Mouse (Mus musculus) heart, postnatal 0 days (tissue): Measurements from ENCODE around the gene Zkscan8. TPM values are rescaled to one million over a fixed set of nuclear protein-coding genes. Genes with fewer than 3 reads are reported as not detected.
"Not testable (repeated sequence)": the region's sequence is repeated elsewhere in the genome, so short reads cannot be mapped to it uniquely, and the experiment has no call there.

ENCODE experiments used
- ATAC-seq: fragments of 200-750 bp; cut with Nextera tagmentation; 2 replicates; pipeline ENCODE4 v1.8.0; 2017; ENCODE audit warnings: low read depth, moderate number of reproducible peaks, moderate library complexity; ENCODE audit not compliant: insufficient read depth
- DNase-seq: peaks from one replicate; pipeline ENCODE4 v3.0.0-alpha.2; 2016; ENCODE audit warnings: low spot score
- H3K27ac ChIP-seq: fragments of 300-500 bp; sonication (generic); 2 replicates; pipeline ENCODE4 v1.5.1; 2014; ENCODE audit warnings: low read depth, mild to moderate bottlenecking
- H3K27me3 ChIP-seq: fragments of 300-500 bp; sonication (generic); 2 replicates; pipeline ENCODE4 v1.6.1; 2014; ENCODE audit warnings: low read length, mixed read lengths; ENCODE audit not compliant: control insufficient read depth, insufficient read depth
- H3K36me3 ChIP-seq: fragments of 300-500 bp; sonication (generic); replicated peaks from 2 replicates; pipeline ENCODE4 v1.6.1; 2014; ENCODE audit warnings: low read length, mixed read lengths; ENCODE audit not compliant: control insufficient read depth, insufficient read depth
- H3K4me1 ChIP-seq: fragments of 300-500 bp; sonication (generic); 2 replicates; pipeline ENCODE4 v1.6.1; 2014; ENCODE audit warnings: antibody characterized with exemption; ENCODE audit not compliant: control insufficient read depth, insufficient read depth
- H3K4me2 ChIP-seq: fragments of 300-500 bp; sonication (generic); 2 replicates; pipeline ENCODE4 v1.6.1; 2014; ENCODE audit warnings: low read depth, mild to moderate bottlenecking, low read length, moderate library complexity
- H3K4me3 ChIP-seq: fragments of 300-500 bp; sonication (generic); 2 replicates; pipeline ENCODE4 v1.5.1; 2014; ENCODE audit warnings: low read depth, low read length
- H3K9ac ChIP-seq: fragments of 300-500 bp; sonication (generic); replicated peaks from 2 replicates; pipeline ENCODE4 v1.6.1; 2014; ENCODE audit warnings: low read depth, low read length, mixed read lengths
- H3K9me3 ChIP-seq: fragments of 300-500 bp; sonication (generic); replicated peaks from 2 replicates; pipeline ENCODE4 v1.6.1; 2016; ENCODE audit warnings: low read length; ENCODE audit not compliant: control insufficient read depth
- CTCF ChIP-seq: IDR thresholded peaks from 2 replicates; pipeline ENCODE4 v1.5.1; 2016; ENCODE audit warnings: antibody characterized with exemption, control low read depth, low read depth
- EP300 ChIP-seq: IDR thresholded peaks from 2 replicates; pipeline ENCODE4 v1.6.1; 2016; ENCODE audit warnings: antibody characterized with exemption, low read depth
- WGBS: fragments of 180-500 bp; shearing (Covaris S2); extraction: QIAGEN DNeasy Blood & Tissue Kit; methylation state at CpG from one replicate; pipeline ENCODE4 v1.1.7; 2014; 5-methylcytosine and 5-hydroxymethylcytosine counted together
- polyA plus RNA-seq: library from polyadenylated mRNA; unstranded; fragments of >200 nt; fragmentation: Nextera tagmentation; extraction: Ambion mirVana; gene quantifications from 2 replicates; pipeline ENCODE4 v1.2.1, GENCODE M21; 2015
- total RNA-seq: library from RNA; depleted of rRNA; stranded (reverse); fragments of >200 nt; gene quantifications from 2 replicates; pipeline ENCODE4 v1.2.3, GENCODE M21; 2014; ENCODE audit warnings: low replicate concordance

Gene Zkscan8
- total and polyA plus RNA-seq, 2 experiments from 2014 or later: 3.4 to 10.9 TPM

GRCm38 (mm10) chr13:21486881-21487280 lies 44.0 kb downstream of the Zkscan8 start:
- Histone ChIP-seq H3K4me2 (no peak overlapping the region), H3K27me3 (no peaks in the 10 kb centered on the region), H3K36me3 (peaks cover 14% of the 10 kb centered on the region; the same call in 1 of the 2 replicates), H3K9ac (no peak overlapping the region), H3K4me3 (no peak overlapping the region), H3K4me1 (no peaks in the 10 kb centered on the region), H3K9me3 (peaks cover 4% of the 10 kb centered on the region; the same call in 1 of the 2 replicates), H3K27ac (no peak overlapping the region)
- ATAC-seq: no peak
- no peak for DNase-seq
- TF ChIP-seq EP300: no peak
- no peak for TF ChIP-seq CTCF
- 79% methylated on average over 1 of the region's 1 CpGs for WGBS

DNA sequence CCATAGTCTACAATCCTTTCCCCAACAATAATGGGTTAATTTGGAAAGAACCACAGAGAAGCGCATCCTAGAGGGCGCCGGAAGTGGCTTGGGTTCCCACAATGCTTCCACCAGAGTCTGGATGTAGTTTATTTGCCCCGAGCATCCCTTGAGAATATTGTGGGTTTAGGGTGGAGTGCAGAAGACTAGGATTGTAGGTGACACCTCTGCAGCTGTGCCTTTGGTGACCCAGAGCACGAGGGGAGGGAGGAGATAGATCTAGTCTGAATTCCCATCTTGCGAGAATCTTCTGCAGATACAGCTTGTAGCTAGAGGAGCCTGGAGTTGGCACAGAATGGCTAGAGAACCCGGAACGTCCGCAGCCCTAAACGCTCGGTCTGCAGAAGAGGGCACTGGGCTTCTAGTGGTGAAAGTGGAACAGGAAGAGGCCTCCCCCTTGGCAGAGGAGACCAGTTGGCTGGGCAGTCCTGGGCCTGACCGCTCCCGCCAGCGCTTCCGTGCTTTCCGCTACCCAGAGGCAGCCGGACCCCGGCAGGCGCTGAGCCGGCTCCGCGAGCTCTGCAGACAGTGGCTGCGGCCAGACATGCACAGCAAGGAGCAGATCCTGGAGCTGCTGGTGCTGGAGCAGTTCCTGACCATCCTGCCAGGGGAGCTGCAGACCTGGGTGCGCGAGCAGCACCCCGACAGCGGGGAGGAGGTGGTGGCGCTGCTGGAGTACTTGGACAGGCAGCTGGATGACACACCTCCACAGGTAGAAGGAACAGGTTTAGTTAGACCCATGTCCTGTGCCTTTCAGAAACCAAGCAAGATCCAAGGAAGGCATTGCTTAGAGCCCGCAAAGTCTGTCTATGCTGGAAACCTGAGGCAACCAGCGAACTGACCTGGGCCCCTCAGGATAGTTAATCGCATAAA lies 51.9 kb downstream of the Zkscan8 start, which contains the start of the genes Zkscan4 and Gm10065:
Gene Zkscan4, plus strand, starts transcription at position 149 of the 912 bp plus-strand sequence.
Gene Gm10065, minus strand, starts transcription at position 683 of the 912 bp plus-strand sequence.
- peak; percentile 84 for ATAC-seq
- peak within 1 kb of the TSS; percentile 43 for H3K9ac ChIP-seq
- H3K27ac ChIP-seq: peak within 1 kb of the TSS; percentile 78
- H3K4me3 ChIP-seq: peak within 1 kb of the TSS; percentile 56
- TF ChIP-seq CTCF: peak; percentile 18; the same call in 1 of the 2 replicates
- DNase-seq: peak; percentile 50
- H3K4me1 ChIP-seq, H3K9me3 ChIP-seq, H3K36me3 ChIP-seq, H3K27me3 ChIP-seq: not testable (repeated sequence)
- 5% methylated on average over 31 of the region's 31 CpGs for WGBS
- H3K4me2 ChIP-seq: peak within 1 kb of the TSS; percentile 64

DNA sequence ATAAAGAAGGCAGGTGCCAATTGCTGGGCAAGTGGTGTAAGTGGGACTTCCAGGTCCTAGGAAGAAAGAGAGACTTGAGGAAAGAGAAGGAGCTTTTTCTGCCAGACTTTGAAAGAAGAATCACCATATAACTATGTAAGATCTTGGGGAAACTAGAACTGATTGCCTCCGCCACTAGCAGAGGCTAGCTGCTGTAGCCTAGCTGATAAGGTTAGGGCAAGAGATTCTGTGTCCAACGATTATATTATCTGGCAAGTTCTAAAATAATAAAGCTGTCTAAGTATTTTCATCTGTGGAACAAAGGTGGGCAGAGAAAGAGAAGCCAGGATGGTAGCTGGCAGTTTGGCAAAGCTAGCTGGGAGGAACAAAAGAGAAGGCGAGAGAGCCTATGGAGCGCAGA lies 58.5 kb downstream of the Zkscan8 start:
- Histone ChIP-seq H3K4me2 (no peak overlapping the region), H3K4me1 (no peaks in the 10 kb centered on the region), H3K9me3 (no peaks in the 10 kb centered on the region), H3K36me3 (no peaks in the 10 kb centered on the region), H3K9ac (no peak overlapping the region), H3K4me3 (no peak overlapping the region), H3K27me3 (no peaks in the 10 kb centered on the region), H3K27ac (no peak overlapping the region)
- 28% methylated on average over 4 of the region's 4 CpGs for WGBS
- DNase-seq (no peak), ATAC-seq (no peak)
- TF ChIP-seq CTCF (no peak), EP300 (no peak)

DNA sequence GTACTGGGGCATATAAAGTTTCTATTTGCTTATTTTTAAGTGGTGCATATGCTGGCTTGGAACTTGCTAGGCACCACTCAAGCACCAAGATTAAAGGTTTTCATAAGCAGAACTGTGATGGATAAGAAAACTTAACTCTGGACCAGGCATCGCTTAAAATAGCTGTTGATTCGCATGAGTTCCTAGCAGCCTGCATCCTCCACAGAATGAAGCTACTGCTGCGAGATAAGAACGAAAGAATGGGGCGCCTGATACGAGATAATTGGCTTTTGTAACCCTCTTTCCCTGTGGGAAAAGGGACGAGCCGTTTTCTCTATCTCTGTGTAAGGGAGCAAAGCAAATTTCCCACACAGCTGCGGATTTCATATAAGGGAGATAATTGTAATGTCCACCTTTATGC lies 61.8 kb downstream of the Zkscan8 start:
- no peaks in the 10 kb centered on the region for H3K27me3 ChIP-seq
- H3K27ac ChIP-seq: no peak overlapping the region
- no peaks in the 10 kb centered on the region for H3K9me3 ChIP-seq
- peak overlapping the region; percentile 58; the same call in 1 of the 2 replicates for H3K4me3 ChIP-seq
- no peaks in the 10 kb centered on the region for H3K4me1 ChIP-seq
- 7% methylated on average over 9 of the region's 9 CpGs for WGBS
- no peaks in the 10 kb centered on the region for H3K36me3 ChIP-seq
- DNase-seq (no peak), ATAC-seq (no peak)
- peak overlapping the region; percentile 81 for H3K4me2 ChIP-seq
- TF ChIP-seq EP300 (no peak), CTCF (no peak)
- no peak overlapping the region for H3K9ac ChIP-seq

GRCm38 (mm10) chr13:21468061-21469019 lies 62.6 kb downstream of the Zkscan8 start, which contains the start of gene Nkapl:
TSS of gene Nkapl (minus strand) at chr13:21468509.
- WGBS: under 1% methylated on average over 54 of the region's 54 CpGs
- TF ChIP-seq EP300 (no peak), CTCF (no peak)
- no peaks in the 10 kb centered on the region for H3K9me3 ChIP-seq
- H3K9ac ChIP-seq: peak within 1 kb of the TSS; percentile 62
- peak; percentile 73 for DNase-seq
- peak within 1 kb of the TSS; percentile 81 for H3K4me2 ChIP-seq
- no peaks in the 10 kb centered on the region for H3K4me1 ChIP-seq
- no peaks in the 10 kb centered on the region for H3K27me3 ChIP-seq
- H3K27ac ChIP-seq: no peak within 1 kb of the TSS
- peak within 1 kb of the TSS; percentile 58 for H3K4me3 ChIP-seq
- peak; percentile 97 for ATAC-seq
- no peaks in the 10 kb centered on the region for H3K36me3 ChIP-seq
